Mouse (Mus musculus) embryonic facial prominence, embryonic 14.5 days (tissue): ENCODE results near the gene Olfr1105. TPM values are rescaled to one million over a fixed set of nuclear protein-coding genes. Genes with fewer than 3 reads are reported as not detected.

Experiments used
- ATAC-seq: fragments of 200-750 bp; cut with Nextera tagmentation; 2 replicates; pipeline ENCODE4 v1.8.0; 2017; ENCODE audit warnings: low read depth, moderate number of reproducible peaks, moderate TSS enrichment
- DNase-seq: peaks from one replicate; pipeline ENCODE4 v3.0.0-alpha.2; 2015; ENCODE audit warnings: low spot score
- H3K27ac ChIP-seq: fragments of 300-500 bp; sonication (generic); replicated peaks from 2 replicates; pipeline ENCODE4 v1.5.1; 2014; ENCODE audit warnings: low read depth, mild to moderate bottlenecking, low read length, moderate library complexity
- H3K27me3 ChIP-seq: fragments of 300-500 bp; sonication (generic); replicated peaks from 2 replicates; pipeline ENCODE4 v1.6.1; 2014; ENCODE audit warnings: low read length; ENCODE audit not compliant: control insufficient read depth, insufficient read depth
- H3K36me3 ChIP-seq: fragments of 300-500 bp; sonication (generic); 2 replicates; pipeline ENCODE4 v1.6.1; 2014; ENCODE audit warnings: low read length, mixed read lengths; ENCODE audit not compliant: control insufficient read depth, insufficient read depth
- H3K4me1 ChIP-seq: fragments of 300-500 bp; sonication (generic); 2 replicates; pipeline ENCODE4 v1.6.1; 2014; ENCODE audit warnings: antibody characterized with exemption, low read length; ENCODE audit not compliant: control insufficient read depth, insufficient read depth
- H3K4me2 ChIP-seq: fragments of 300-500 bp; sonication (generic); 2 replicates; pipeline ENCODE4 v1.6.1; 2014; ENCODE audit warnings: low read depth, mild to moderate bottlenecking, low read length, moderate library complexity, mixed read lengths
- H3K4me3 ChIP-seq: fragments of 300-500 bp; sonication (generic); 2 replicates; pipeline ENCODE4 v1.5.1; 2014; ENCODE audit warnings: low read depth, mild to moderate bottlenecking, low read length
- H3K9ac ChIP-seq: fragments of 300-500 bp; sonication (generic); 2 replicates; pipeline ENCODE4 v1.6.1; 2014; ENCODE audit warnings: low read depth, mild to moderate bottlenecking, low read length, moderate library complexity, mixed read lengths
- H3K9me3 ChIP-seq: fragments of 300-500 bp; sonication (generic); 2 replicates; pipeline ENCODE4 v1.6.1; 2016; ENCODE audit warnings: low read length; ENCODE audit not compliant: control insufficient read depth
- WGBS: fragments of 180-500 bp; shearing (Covaris S2); extraction: QIAGEN DNeasy Blood & Tissue Kit; methylation state at CpG from one replicate; pipeline ENCODE4 v1.1.7; 2014; 5-methylcytosine and 5-hydroxymethylcytosine counted together
- polyA plus RNA-seq: library from polyadenylated mRNA; unstranded; fragments of >200 nt; fragmentation: Nextera tagmentation; extraction: Ambion mirVana; gene quantifications from 2 replicates; pipeline ENCODE4 v1.2.1, GENCODE M21; 2014

Gene Olfr1105
- polyA plus RNA-seq, result 0.18 TPM in 1 of 2 replicates, not detected in the other

DNA sequence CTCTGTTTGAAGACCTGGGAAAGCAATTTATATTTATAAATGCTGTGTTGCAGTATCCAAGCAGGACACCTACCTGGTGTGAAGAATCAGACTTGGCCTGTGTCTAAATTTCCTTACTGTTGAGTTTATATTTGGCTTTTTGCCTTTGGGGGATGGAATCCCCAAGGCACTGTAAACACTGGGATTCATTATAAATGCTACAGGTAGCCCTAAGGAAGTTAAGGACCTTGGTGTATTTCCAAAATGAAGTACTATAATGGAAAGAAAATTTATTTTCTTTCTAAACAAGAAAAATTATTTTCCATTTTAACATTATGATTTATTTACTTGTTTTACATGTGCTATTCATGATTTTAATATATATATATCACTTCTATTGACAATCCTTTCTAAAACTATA lies at the start of gene Olfr1105:
Gene Olfr1105, minus strand, starts transcription at position 101 of the 400 bp plus-strand sequence.
- H3K9me3 ChIP-seq, result no peaks in the 10 kb centered on the region
- H3K27ac ChIP-seq, result no peak within 1 kb of the TSS
- H3K4me1 ChIP-seq, result no peaks in the 10 kb centered on the region
- DNase-seq (no peak), ATAC-seq (no peak)
- H3K27me3 ChIP-seq, result no peaks in the 10 kb centered on the region
- no peak within 1 kb of the TSS for H3K4me2 ChIP-seq
- H3K9ac ChIP-seq, result no peak within 1 kb of the TSS
- no peaks in the 10 kb centered on the region for H3K36me3 ChIP-seq
- no peak within 1 kb of the TSS for H3K4me3 ChIP-seq

DNA sequence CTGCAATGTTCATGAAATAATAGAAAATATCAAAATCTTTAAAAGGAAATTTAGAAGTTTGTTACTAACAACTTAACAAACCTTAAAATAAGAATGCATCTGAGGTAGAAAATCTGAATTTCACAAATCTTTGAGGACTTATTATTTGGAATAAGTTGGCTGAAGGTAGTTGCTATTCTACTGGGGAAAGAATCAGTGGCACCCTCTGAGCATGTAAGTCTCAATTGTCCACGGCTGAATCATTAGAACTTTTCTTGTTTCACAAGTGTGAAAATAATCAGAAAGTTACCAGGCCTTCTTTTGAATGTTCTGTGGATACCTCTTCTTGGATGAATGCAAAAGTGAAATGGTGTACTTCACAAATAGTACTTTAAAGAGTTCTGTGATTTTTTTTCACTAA lies 39.4 kb upstream of the Olfr1105 start, which contains the start of gene Olfr1107:
Gene Olfr1107, minus strand, starts transcription at position 101 of the 400 bp plus-strand sequence.
- Histone ChIP-seq H3K9me3 (no peaks in the 10 kb centered on the region), H3K27ac (no peak within 1 kb of the TSS), H3K4me2 (no peak within 1 kb of the TSS), H3K4me1 (no peaks in the 10 kb centered on the region), H3K4me3 (no peak within 1 kb of the TSS), H3K9ac (no peak within 1 kb of the TSS), H3K27me3 (no peaks in the 10 kb centered on the region), H3K36me3 (no peaks in the 10 kb centered on the region)
- 83% methylated on average over 1 of the region's 1 CpGs for WGBS
- DNase-seq (no peak), ATAC-seq (no peak)

DNA sequence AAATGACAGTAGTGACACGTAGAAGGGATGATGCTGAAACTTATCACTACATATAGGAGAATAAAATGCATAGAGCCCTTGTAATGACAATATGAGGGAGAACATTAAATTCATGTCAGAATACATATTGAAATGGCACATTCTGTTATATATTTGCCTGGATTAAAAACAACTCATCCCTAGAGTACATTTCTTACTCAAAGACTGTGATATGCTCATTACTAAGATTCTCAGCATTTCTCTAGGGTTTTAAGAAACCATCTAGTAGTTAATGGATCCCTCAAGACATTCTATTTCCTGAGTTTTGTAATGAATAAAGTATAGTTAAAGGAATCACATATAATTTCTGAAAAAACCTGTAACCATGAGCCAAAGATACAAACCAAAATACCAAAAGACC lies 15.8 kb upstream of the Olfr1105 start, which contains the start of gene Olfr1106:
Gene Olfr1106, minus strand, starts transcription at position 101 of the 400 bp plus-strand sequence.
- Histone ChIP-seq H3K27me3 (no peaks in the 10 kb centered on the region), H3K27ac (no peak within 1 kb of the TSS), H3K4me3 (no peak within 1 kb of the TSS), H3K9ac (no peak within 1 kb of the TSS), H3K4me2 (no peak within 1 kb of the TSS), H3K36me3 (no peaks in the 10 kb centered on the region), H3K9me3 (no peaks in the 10 kb centered on the region), H3K4me1 (no peaks in the 10 kb centered on the region)
- ATAC-seq (no peak), DNase-seq (no peak)
- WGBS, result 57% methylated on average over 1 of the region's 1 CpGs

DNA sequence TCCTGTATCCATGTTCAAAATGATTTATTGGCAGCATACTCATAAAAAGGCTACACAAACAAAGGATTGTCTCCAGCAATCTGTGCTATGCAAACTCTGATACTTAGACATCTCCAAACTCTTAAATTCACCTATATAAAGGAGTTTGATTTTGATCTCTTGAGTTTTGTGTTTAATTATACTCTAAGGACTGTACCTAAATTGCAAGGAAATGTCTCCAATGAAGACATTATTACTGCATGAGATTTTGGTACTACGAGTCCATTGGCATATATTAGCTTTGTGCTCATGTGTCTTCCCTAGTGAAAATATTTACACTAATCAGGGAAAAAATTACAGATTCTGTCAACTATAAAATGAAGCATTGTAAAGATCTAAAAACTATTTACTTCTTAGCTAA lies 9.4 kb downstream of the Olfr1105 start, which contains the start of gene Olfr1104:
Gene Olfr1104, minus strand, starts transcription at position 101 of the 400 bp plus-strand sequence.
- Histone ChIP-seq H3K36me3 (no peaks in the 10 kb centered on the region), H3K27me3 (no peaks in the 10 kb centered on the region), H3K27ac (no peak within 1 kb of the TSS), H3K4me3 (no peak within 1 kb of the TSS), H3K4me2 (no peak within 1 kb of the TSS), H3K4me1 (no peaks in the 10 kb centered on the region), H3K9me3 (no peaks in the 10 kb centered on the region), H3K9ac (no peak within 1 kb of the TSS)
- WGBS, result 68% methylated on average over 1 of the region's 1 CpGs
- ATAC-seq (no peak), DNase-seq (no peak)

DNA sequence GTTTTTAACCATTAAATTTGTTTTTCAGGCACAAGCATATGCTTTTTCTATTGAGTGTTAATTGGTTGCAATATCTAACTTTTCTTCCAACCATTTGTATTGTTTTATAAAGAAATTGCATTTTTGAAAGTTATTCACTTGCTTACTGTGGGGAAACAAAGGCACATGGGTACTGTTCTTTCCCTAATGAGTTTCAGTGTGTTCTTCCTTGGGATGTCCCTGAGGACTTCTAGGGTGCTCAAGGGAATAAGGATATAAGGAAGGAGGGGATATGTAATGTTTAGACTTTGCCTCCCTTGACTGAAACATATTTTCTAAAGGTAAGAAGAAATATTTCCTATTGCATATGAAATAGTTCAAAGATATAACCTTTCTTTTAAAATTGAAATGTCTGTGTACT lies 38.2 kb downstream of the Olfr1105 start, which contains the start of gene Olfr1102:
Gene Olfr1102, plus strand, starts transcription at position 301 of the 400 bp plus-strand sequence.
- no peaks in the 10 kb centered on the region for H3K36me3 ChIP-seq
- no peaks in the 10 kb centered on the region for H3K4me1 ChIP-seq
- H3K27ac ChIP-seq, result no peak within 1 kb of the TSS
- no peak within 1 kb of the TSS for H3K4me3 ChIP-seq
- H3K9me3 ChIP-seq, result no peaks in the 10 kb centered on the region
- no peak within 1 kb of the TSS for H3K9ac ChIP-seq
- H3K4me2 ChIP-seq, result no peak within 1 kb of the TSS
- ATAC-seq (no peak), DNase-seq (no peak)
- H3K27me3 ChIP-seq, result no peaks in the 10 kb centered on the region

DNA sequence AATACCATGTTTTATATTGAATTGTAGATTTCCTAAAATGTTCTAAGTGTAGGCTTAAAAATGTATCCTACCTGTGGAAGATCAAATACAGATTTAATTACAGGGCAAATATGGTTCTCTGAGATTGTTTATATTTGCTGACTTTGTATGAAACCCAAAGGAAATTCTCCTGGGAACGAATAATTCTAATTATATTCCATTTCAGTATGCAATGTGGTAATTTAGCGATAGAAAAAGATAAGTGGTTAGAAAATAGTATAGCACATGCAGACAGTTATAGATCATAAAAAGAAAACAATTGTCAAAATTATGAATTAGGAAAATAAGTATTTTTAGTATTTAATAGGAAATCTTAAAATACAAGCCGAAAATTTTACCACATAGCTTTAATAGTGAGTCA lies 45.2 kb downstream of the Olfr1105 start, which contains the start of gene Olfr1101:
Gene Olfr1101, minus strand, starts transcription at position 101 of the 400 bp plus-strand sequence.
- no peaks in the 10 kb centered on the region for H3K4me1 ChIP-seq
- 75% methylated on average over 3 of the region's 3 CpGs for whole genome bisulfite sequencing
- H3K4me2 ChIP-seq, result no peak within 1 kb of the TSS
- H3K27me3 ChIP-seq, result no peaks in the 10 kb centered on the region
- no peak for ATAC-seq
- no peak within 1 kb of the TSS for H3K9ac ChIP-seq
- no peak for DNase-seq
- H3K27ac ChIP-seq, result no peak within 1 kb of the TSS
- no peak within 1 kb of the TSS for H3K4me3 ChIP-seq
- H3K9me3 ChIP-seq, result no peaks in the 10 kb centered on the region
- no peaks in the 10 kb centered on the region for H3K36me3 ChIP-seq

Other genes starting within 250 kb of the Olfr1105 start
- not detected in 2 replicates for gene Olfr141, start 226.5 kb downstream of the Olfr1105 start, polyA plus RNA-seq
- not detected in 2 replicates for gene Olfr1094, start 211.9 kb downstream of the Olfr1105 start, polyA plus RNA-seq
- not detected in 2 replicates for gene Olfr1095, start 184.8 kb downstream of the Olfr1105 start, polyA plus RNA-seq
- not detected in 2 replicates for gene Gm13723, start 161.7 kb downstream of the Olfr1105 start, polyA plus RNA-seq
- gene Olfr1097, start 144.3 kb downstream of the Olfr1105 start, polyA plus RNA-seq, result 0.05 TPM in 1 of 2 replicates, not detected in the other
- gene Olfr1098, start 112.0 kb downstream of the Olfr1105 start, polyA plus RNA-seq, result 0.06 TPM in 1 of 2 replicates, not detected in the other
- gene Olfr1099, start 75.8 kb downstream of the Olfr1105 start, polyA plus RNA-seq, result not detected in 2 replicates
- gene Olfr1100, start 56.6 kb downstream of the Olfr1105 start, polyA plus RNA-seq, result not detected in 2 replicates
- not detected in 2 replicates for gene Olfr1101, start 45.3 kb downstream of the Olfr1105 start, polyA plus RNA-seq
- gene Olfr1102, start 38.1 kb downstream of the Olfr1105 start, polyA plus RNA-seq, result not detected in 2 replicates
- gene Olfr1104, start 9.5 kb downstream of the Olfr1105 start, polyA plus RNA-seq, result 0.24 TPM in 1 of 2 replicates, not detected in the other
- not detected in 2 replicates for gene Olfr1106, start 15.7 kb upstream of the Olfr1105 start, polyA plus RNA-seq
- gene Olfr1107, start 39.3 kb upstream of the Olfr1105 start, polyA plus RNA-seq, result not detected in 2 replicates
- not detected in 2 replicates for gene Olfr1109, start 59.5 kb upstream of the Olfr1105 start, polyA plus RNA-seq
- gene Olfr259, start 78.0 kb upstream of the Olfr1105 start, polyA plus RNA-seq, result not detected in 2 replicates
- 0.06 TPM in 1 of 2 replicates, not detected in the other for gene Olfr1110, start 103.8 kb upstream of the Olfr1105 start, polyA plus RNA-seq
- not detected in 2 replicates for gene Olfr1111, start 116.1 kb upstream of the Olfr1105 start, polyA plus RNA-seq
- not detected in 2 replicates for gene Olfr1112, start 151.3 kb upstream of the Olfr1105 start, polyA plus RNA-seq
- not detected in 2 replicates for gene Olfr1113, start 172.4 kb upstream of the Olfr1105 start, polyA plus RNA-seq
- gene Olfr1115, start 211.5 kb upstream of the Olfr1105 start, polyA plus RNA-seq, result 0.21 and 0.25 TPM in 2 replicates
- not detected in 2 replicates for gene Olfr1116, start 231.0 kb upstream of the Olfr1105 start, polyA plus RNA-seq